Mouse (Mus musculus) frontal cortex, postnatal 14 days (tissue): Measurements from ENCODE around the gene Ddah2.

ENCODE experiments used
- DNase-seq, 2 experiments: peaks; one replicate each; pipeline ENCODE4 v3.0.0; 2022; ENCODE audit warnings: low spot score in 2 of 2

Ddah2 gene

GRCm38 (mm10) chr17:35077285-35077684, 18.4 kb downstream of the Ddah2 start:
- no peak for DNase-seq

GRCm38 (mm10) chr17:35077786-35078233, 19.0 kb downstream of the Ddah2 start, which contains the start of gene Ly6g6d:
Gene Ly6g6d, minus strand, starts transcription at chr17:35078065.
- DNase-seq, result no peak

- no peak for DNase-seq
Observed at GRCm38 (mm10) chr17:35079778-35080177, 20.9 kb downstream of the Ddah2 start.

GRCm38 (mm10) chr17:35080248-35080647, 21.4 kb downstream of the Ddah2 start:
- DNase-seq, result no peak

- DNase-seq, result no peak
Observed at GRCm38 (mm10) chr17:35080710-35081109, 21.9 kb downstream of the Ddah2 start.

- no peak for DNase-seq
Observed at GRCm38 (mm10) chr17:35082841-35083576, 24.2 kb downstream of the Ddah2 start.

- DNase-seq, result no peak
Observed at GRCm38 (mm10) chr17:35083929-35084497, 25.2 kb downstream of the Ddah2 start.

GRCm38 (mm10) chr17:35085208-35085865, 26.5 kb downstream of the Ddah2 start, which contains the start of gene Ly6g6f:
Gene Ly6g6f, minus strand, starts transcription at chr17:35085610.
- no peak for DNase-seq

GRCm38 (mm10) chr17:35088151-35088550, 29.3 kb downstream of the Ddah2 start:
- DNase-seq, result no peak

- DNase-seq, result peak; percentile 88 to 93
Observed at GRCm38 (mm10) chr17:35088825-35089644, 30.2 kb downstream of the Ddah2 start, which contains the start of gene Abhd16a. Gene Abhd16a, plus strand, starts transcription at chr17:35089263.

- no peak for DNase-seq
Observed at GRCm38 (mm10) chr17:35090166-35090932, 31.5 kb downstream of the Ddah2 start.

GRCm38 (mm10) chr17:35092403-35093198, 33.8 kb downstream of the Ddah2 start:
- no peak for DNase-seq

- DNase-seq, result no peak
Observed at GRCm38 (mm10) chr17:35094475-35095365, 35.9 kb downstream of the Ddah2 start.

GRCm38 (mm10) chr17:35096597-35096996, 37.8 kb downstream of the Ddah2 start:
- no peak for DNase-seq

- DNase-seq, result no peak
Observed at GRCm38 (mm10) chr17:35097164-35097655, 38.4 kb downstream of the Ddah2 start.

- DNase-seq, result no peak
Observed at GRCm38 (mm10) chr17:35100196-35100765, 41.4 kb downstream of the Ddah2 start.

- DNase-seq, result no peak
Observed at GRCm38 (mm10) chr17:35101161-35101560, 42.3 kb downstream of the Ddah2 start.

GRCm38 (mm10) chr17:35102299-35102698, 43.5 kb downstream of the Ddah2 start:
- DNase-seq, result no peak
